Mouse (Mus musculus) liver, embryonic 15.5 days (tissue): ENCODE results near the gene Tmem130. TPM values are rescaled to one million over a fixed set of nuclear protein-coding genes. Genes with fewer than 3 reads are reported as not detected.

Source experiments
- ATAC-seq: fragments of 200-750 bp; cut with Nextera tagmentation; 2 replicates; pipeline ENCODE4 v1.8.0; 2017; ENCODE audit warnings: moderate number of reproducible peaks, mild to moderate bottlenecking, moderate library complexity; ENCODE audit not compliant: insufficient read depth
- H3K27ac ChIP-seq: fragments of 300-500 bp; sonication (generic); replicated peaks from 2 replicates; pipeline ENCODE4 v1.5.1; 2015; ENCODE audit warnings: mild to moderate bottlenecking, inconsistent platforms
- H3K27me3 ChIP-seq: fragments of 300-500 bp; sonication (generic); 2 replicates; pipeline ENCODE4 v1.6.1; 2015; ENCODE audit warnings: mild to moderate bottlenecking, inconsistent platforms
- H3K36me3 ChIP-seq: fragments of 300-500 bp; sonication (generic); replicated peaks from 2 replicates; pipeline ENCODE4 v1.6.1; 2015; ENCODE audit warnings: moderate library complexity, mild to moderate bottlenecking, inconsistent platforms
- H3K4me1 ChIP-seq: fragments of 300-500 bp; sonication (generic); replicated peaks from 2 replicates; pipeline ENCODE4 v1.6.1; 2015; ENCODE audit warnings: inconsistent platforms
- H3K4me2 ChIP-seq: fragments of 300-500 bp; sonication (generic); 2 replicates; pipeline ENCODE4 v1.6.1; 2015; ENCODE audit warnings: moderate library complexity, mild to moderate bottlenecking, inconsistent platforms
- H3K4me3 ChIP-seq: fragments of 300-500 bp; sonication (generic); replicated peaks from 2 replicates; pipeline ENCODE4 v1.5.1; 2015; ENCODE audit warnings: mild to moderate bottlenecking, inconsistent platforms
- H3K9ac ChIP-seq: fragments of 300-500 bp; sonication (generic); 2 replicates; pipeline ENCODE4 v1.6.1; 2015; ENCODE audit warnings: moderate library complexity, mild to moderate bottlenecking, inconsistent platforms
- H3K9me3 ChIP-seq: fragments of 300-500 bp; sonication (generic); replicated peaks from 2 replicates; pipeline ENCODE4 v1.6.1; 2016; ENCODE audit warnings: inconsistent platforms
- WGBS: fragments of 180-500 bp; shearing (Covaris S2); methylation state at CpG from one replicate; pipeline ENCODE4 v1.1.7; 2015; ENCODE audit warnings: mixed read lengths; ENCODE audit not compliant: insufficient replicate concordance; 5-methylcytosine and 5-hydroxymethylcytosine counted together
- polyA plus RNA-seq: library from polyadenylated mRNA; unstranded; fragments of >200 nt; fragmentation: Nextera tagmentation; extraction: Ambion mirVana; gene quantifications from 2 replicates; pipeline ENCODE4 v1.2.1, GENCODE M21; 2015

Tmem130 gene
- polyA plus RNA-seq, 1 experiment from 2014 or later: 0.69 TPM

- H3K27me3 ChIP-seq: no peaks in the 10 kb centered on the region
- no peak overlapping the region for H3K4me3 ChIP-seq
- no peaks in the 10 kb centered on the region for H3K36me3 ChIP-seq
- H3K27ac ChIP-seq: no peak overlapping the region
- no peak overlapping the region for H3K4me2 ChIP-seq
- no peaks in the 10 kb centered on the region for H3K4me1 ChIP-seq
- H3K9me3 ChIP-seq: no peaks in the 10 kb centered on the region
- H3K9ac ChIP-seq: no peak overlapping the region
- 20% methylated on average over 4 of the region's 4 CpGs for WGBS
- no peak for ATAC-seq
Measured at GRCm38 (mm10) chr5:144733953-144734352, 27.7 kb downstream of the Tmem130 start.

GRCm38 (mm10) chr5:144729216-144729615 lies 32.4 kb downstream of the Tmem130 start:
- no peaks in the 10 kb centered on the region for H3K9me3 ChIP-seq
- no peaks in the 10 kb centered on the region for H3K27me3 ChIP-seq
- no peak overlapping the region for H3K4me3 ChIP-seq
- H3K27ac ChIP-seq: no peak overlapping the region
- no peak overlapping the region for H3K4me2 ChIP-seq
- no peak overlapping the region for H3K9ac ChIP-seq
- no peaks in the 10 kb centered on the region for H3K36me3 ChIP-seq
- H3K4me1 ChIP-seq: no peaks in the 10 kb centered on the region
- no peak for ATAC-seq
- whole genome bisulfite sequencing: 76% methylated on average over 8 of the region's 8 CpGs

GRCm38 (mm10) chr5:144728237-144728636 lies 33.4 kb downstream of the Tmem130 start:
- H3K27ac ChIP-seq: no peak overlapping the region
- WGBS: 48% methylated on average over 5 of the region's 5 CpGs

GRCm38 (mm10) chr5:144727119-144727518 lies 34.5 kb downstream of the Tmem130 start:
- ATAC-seq: no peak
- 5% methylated on average over 9 of the region's 9 CpGs for WGBS

More at GRCm38 (mm10) chr5:144728237-144728636, 33.4 kb downstream of the Tmem130 start:
- Histone ChIP-seq H3K36me3 (no peaks in the 10 kb centered on the region), H3K9ac (no peak overlapping the region), H3K9me3 (no peaks in the 10 kb centered on the region), H3K4me3 (no peak overlapping the region), H3K27me3 (no peaks in the 10 kb centered on the region), H3K4me1 (no peaks in the 10 kb centered on the region), H3K4me2 (no peak overlapping the region)
- ATAC-seq: no peak

GRCm38 (mm10) chr5:144725554-144725953 lies 36.1 kb downstream of the Tmem130 start:
- Histone ChIP-seq H3K27me3 (no peaks in the 10 kb centered on the region), H3K9me3 (no peaks in the 10 kb centered on the region), H3K4me3 (no peak overlapping the region), H3K4me2 (no peak overlapping the region), H3K36me3 (no peaks in the 10 kb centered on the region), H3K9ac (no peak overlapping the region), H3K27ac (no peak overlapping the region), H3K4me1 (no peaks in the 10 kb centered on the region)
- WGBS: 62% methylated on average over 3 of the region's 3 CpGs
- ATAC-seq: no peak

More at GRCm38 (mm10) chr5:144727119-144727518, 34.5 kb downstream of the Tmem130 start:
- H3K4me1 ChIP-seq: no peaks in the 10 kb centered on the region
- H3K9ac ChIP-seq: no peak overlapping the region
- no peaks in the 10 kb centered on the region for H3K27me3 ChIP-seq
- no peaks in the 10 kb centered on the region for H3K9me3 ChIP-seq
- H3K27ac ChIP-seq: no peak overlapping the region
- no peak overlapping the region for H3K4me3 ChIP-seq
- no peak overlapping the region for H3K4me2 ChIP-seq
- no peaks in the 10 kb centered on the region for H3K36me3 ChIP-seq

- H3K9ac ChIP-seq: no peak overlapping the region
- 44% methylated on average over 2 of the region's 2 CpGs for WGBS
- no peak overlapping the region for H3K4me2 ChIP-seq
- no peaks in the 10 kb centered on the region for H3K4me1 ChIP-seq
- no peaks in the 10 kb centered on the region for H3K9me3 ChIP-seq
- ATAC-seq: no peak
- no peaks in the 10 kb centered on the region for H3K36me3 ChIP-seq
- H3K27ac ChIP-seq: no peak overlapping the region
- H3K27me3 ChIP-seq: no peaks in the 10 kb centered on the region
- no peak overlapping the region for H3K4me3 ChIP-seq
Measured at GRCm38 (mm10) chr5:144724926-144725325, 36.7 kb downstream of the Tmem130 start.

GRCm38 (mm10) chr5:144720281-144720680 lies 41.3 kb downstream of the Tmem130 start:
- H3K9me3 ChIP-seq: no peaks in the 10 kb centered on the region
- H3K4me3 ChIP-seq: no peak overlapping the region
- H3K4me1 ChIP-seq: no peaks in the 10 kb centered on the region
- no peak for ATAC-seq
- H3K4me2 ChIP-seq: no peak overlapping the region
- H3K36me3 ChIP-seq: no peaks in the 10 kb centered on the region
- no peak overlapping the region for H3K27ac ChIP-seq
- no peak overlapping the region for H3K9ac ChIP-seq
- H3K27me3 ChIP-seq: no peaks in the 10 kb centered on the region
- WGBS: 55% methylated on average over 4 of the region's 4 CpGs

- Histone ChIP-seq H3K27ac (no peak overlapping the region), H3K36me3 (no peaks in the 10 kb centered on the region), H3K9me3 (no peaks in the 10 kb centered on the region), H3K4me1 (no peaks in the 10 kb centered on the region), H3K9ac (no peak overlapping the region), H3K27me3 (no peaks in the 10 kb centered on the region), H3K4me2 (no peak overlapping the region), H3K4me3 (no peak overlapping the region)
- WGBS: 52% methylated on average over 6 of the region's 6 CpGs
- no peak for ATAC-seq
Measured at GRCm38 (mm10) chr5:144719781-144720180, 41.8 kb downstream of the Tmem130 start.

GRCm38 (mm10) chr5:144717186-144717585 lies 44.4 kb downstream of the Tmem130 start:
- Histone ChIP-seq H3K9me3 (no peaks in the 10 kb centered on the region), H3K4me1 (no peaks in the 10 kb centered on the region), H3K27ac (no peak overlapping the region), H3K4me3 (no peak overlapping the region), H3K9ac (no peak overlapping the region), H3K36me3 (no peaks in the 10 kb centered on the region), H3K27me3 (no peaks in the 10 kb centered on the region), H3K4me2 (no peak overlapping the region)
- ATAC-seq: no peak
- WGBS: 42% methylated on average over 6 of the region's 6 CpGs

- 70% methylated on average over 10 of the region's 10 CpGs for WGBS
- no peak for ATAC-seq
Measured at GRCm38 (mm10) chr5:144713371-144713770, 48.2 kb downstream of the Tmem130 start.

GRCm38 (mm10) chr5:144707603-144708002 lies 54.0 kb downstream of the Tmem130 start:
- 66% methylated on average over 6 of the region's 6 CpGs for WGBS
- H3K36me3 ChIP-seq: no peaks in the 10 kb centered on the region
- H3K9me3 ChIP-seq: no peaks in the 10 kb centered on the region
- no peak overlapping the region for H3K27ac ChIP-seq
- no peak overlapping the region for H3K4me3 ChIP-seq
- H3K9ac ChIP-seq: no peak overlapping the region
- no peaks in the 10 kb centered on the region for H3K27me3 ChIP-seq
- no peak for ATAC-seq
- H3K4me1 ChIP-seq: no peaks in the 10 kb centered on the region
- no peak overlapping the region for H3K4me2 ChIP-seq

More at GRCm38 (mm10) chr5:144713371-144713770, 48.2 kb downstream of the Tmem130 start:
- H3K4me3 ChIP-seq: no peak overlapping the region
- no peak overlapping the region for H3K4me2 ChIP-seq
- no peaks in the 10 kb centered on the region for H3K27me3 ChIP-seq
- H3K27ac ChIP-seq: no peak overlapping the region
- no peaks in the 10 kb centered on the region for H3K9me3 ChIP-seq
- no peak overlapping the region for H3K9ac ChIP-seq
- no peaks in the 10 kb centered on the region for H3K4me1 ChIP-seq
- H3K36me3 ChIP-seq: no peaks in the 10 kb centered on the region
